Mouse (Mus musculus): ENCODE results near the gene Shmt2.

- TF ChIP-seq CTCF (IDR thresholded peaks at IDR 0.05; ENCODE audit: insufficient read depth, low read length): no peak
- TF ChIP-seq POLR2A (IDR thresholded peaks at IDR 0.05; ENCODE audit: borderline replicate concordance, extremely low read depth, low read depth, low read length): no peak
These were observed 38.9 kb upstream of the Shmt2 start for GRCm38 (mm10) chr10:127561145-127561544.
